Mouse (Mus musculus) CH12.LX (cell line): ENCODE data around the gene Apba2.

Experiments
- CHD1 ChIP-seq: IDR thresholded peaks from 2 replicates; pipeline ENCODE4 v1.6.1; 2012; ENCODE audit warnings: low read depth, low read length, improper control_type of control experiment, inconsistent platforms
- CTCF ChIP-seq, 2 experiments: IDR thresholded peaks in 1 of 2; conservative IDR thresholded peaks in 1 of 2; 2 replicates each; pipeline ENCODE4 v1.5.1; 2011 to 2012; ENCODE audit warnings: low read depth in 2 of 2, low read length in 2 of 2, improper control_type of control experiment in 1 of 2, inconsistent platforms in 1 of 2, mild to moderate bottlenecking in 1 of 2, moderate library complexity in 1 of 2
- EP300 ChIP-seq: IDR thresholded peaks from 2 replicates; pipeline ENCODE4 v1.6.1; 2011; ENCODE audit warnings: low read length, improper control_type of control experiment
- ETS1 ChIP-seq: conservative IDR thresholded peaks from 2 replicates; pipeline ENCODE4 v1.6.1; 2012; ENCODE audit warnings: low read depth, mild to moderate bottlenecking, inconsistent platforms, low read length, improper control_type of control experiment, moderate library complexity
- HCFC1 ChIP-seq: IDR thresholded peaks from 2 replicates; pipeline ENCODE4 v1.6.1; 2012; ENCODE audit warnings: low read depth, mild to moderate bottlenecking, inconsistent platforms, low read length, improper control_type of control experiment
- JUND ChIP-seq: conservative IDR thresholded peaks from 2 replicates; pipeline ENCODE4 v1.6.1; 2011; ENCODE audit warnings: low read depth, low read length, improper control_type of control experiment
- MAZ ChIP-seq: IDR thresholded peaks from 2 replicates; pipeline ENCODE4 v1.6.1; 2012; ENCODE audit warnings: low read depth, mild to moderate bottlenecking, inconsistent platforms, low read length, improper control_type of control experiment, moderate library complexity
- MYC ChIP-seq: IDR thresholded peaks from 2 replicates; pipeline ENCODE4 v1.6.1; 2011; ENCODE audit warnings: low read depth, mild to moderate bottlenecking, improper control_type of control experiment, low read length
- POLR2A ChIP-seq: IDR thresholded peaks from 2 replicates; pipeline ENCODE4 v1.6.1; 2011; ENCODE audit warnings: low read depth, mild to moderate bottlenecking, improper control_type of control experiment, low read length
- POLR2AphosphoS2 ChIP-seq: IDR thresholded peaks from 2 replicates; pipeline ENCODE4 v1.6.1; 2011; ENCODE audit warnings: low read depth, low read length, improper control_type of control experiment
- RCOR1 ChIP-seq: conservative IDR thresholded peaks from 2 replicates; pipeline ENCODE4 v1.6.1; 2012; ENCODE audit warnings: low read depth, mild to moderate bottlenecking, inconsistent platforms, low read length, improper control_type of control experiment

- no peak for TF ChIP-seq POLR2AphosphoS2
- no peak for TF ChIP-seq CTCF (conservative IDR thresholded peaks at IDR 0.05 in 1 of 2, IDR thresholded peaks at IDR 0.05 in 1 of 2; ENCODE audit: low read depth in 2 of 2, low read length in 2 of 2)
- TF ChIP-seq HCFC1 = no peak
- TF ChIP-seq MAZ = no peak
- no peak for TF ChIP-seq CHD1
- no peak for TF ChIP-seq MYC
- no peak for TF ChIP-seq EP300
- TF ChIP-seq RCOR1 = no peak
- no peak for TF ChIP-seq ETS1
- TF ChIP-seq POLR2A = no peak
- TF ChIP-seq JUND = no peak
Observed at GRCm38 (mm10) chr7:64663600-64663999, 162.1 kb downstream of the Apba2 start.
